Mouse (Mus musculus) bone marrow, adult 2 months (tissue): ENCODE measurements around the gene Fcmr. TPM values are rescaled to one million over a fixed set of nuclear protein-coding genes. Genes with fewer than 3 reads are reported as not detected.

ENCODE experiments used
- H3K27ac ChIP-seq: fragments of 200-500 bp; 2 replicates; pipeline ENCODE4 v1.5.1; 2012; ENCODE audit warnings: low read depth, mild to moderate bottlenecking, control low read depth, inconsistent platforms, low read length; ENCODE audit not compliant: control insufficient read depth, poor library complexity, insufficient read depth
- H3K4me1 ChIP-seq: fragments of 200-500 bp; 2 replicates; pipeline ENCODE4 v1.6.1; 2011; ENCODE audit warnings: low read length; ENCODE audit not compliant: control insufficient read depth, insufficient read depth
- H3K4me3 ChIP-seq: fragments of 200-500 bp; replicated peaks from 2 replicates; pipeline ENCODE3; 2011; ENCODE audit warnings: mild to moderate bottlenecking, low read depth, low read length, control low read depth; ENCODE audit not compliant: control insufficient read depth
- CTCF ChIP-seq: fragments of 200-500 bp; IDR thresholded peaks from 2 replicates; pipeline ENCODE4 v1.5.1; 2011; ENCODE audit warnings: low read length, control low read depth; ENCODE audit not compliant: control insufficient read depth, insufficient read depth
- POLR2A ChIP-seq: fragments of 200-500 bp; IDR thresholded peaks from 2 replicates; pipeline ENCODE4 v1.6.1; 2011; ENCODE audit warnings: low read depth, mild to moderate bottlenecking, control low read depth, low read length, borderline replicate concordance; ENCODE audit not compliant: control insufficient read depth
- WGBS: fragments of 180-500 bp; shearing (Covaris S2); methylation state at CpG from one replicate; pipeline ENCODE4 v1.1.7; 2018; 5-methylcytosine and 5-hydroxymethylcytosine counted together
- polyA plus RNA-seq: library from polyadenylated mRNA; stranded (reverse); fragments of >200 nt; gene quantifications from 2 replicates; pipeline ENCODE4 v1.2.4, GENCODE M21; 2011; ENCODE audit warnings: low replicate concordance; ENCODE audit not compliant: missing spikeins, insufficient read depth, insufficient read length

The Fcmr gene
- polyA plus RNA-seq, 1 experiment: 36.6 TPM

DNA sequence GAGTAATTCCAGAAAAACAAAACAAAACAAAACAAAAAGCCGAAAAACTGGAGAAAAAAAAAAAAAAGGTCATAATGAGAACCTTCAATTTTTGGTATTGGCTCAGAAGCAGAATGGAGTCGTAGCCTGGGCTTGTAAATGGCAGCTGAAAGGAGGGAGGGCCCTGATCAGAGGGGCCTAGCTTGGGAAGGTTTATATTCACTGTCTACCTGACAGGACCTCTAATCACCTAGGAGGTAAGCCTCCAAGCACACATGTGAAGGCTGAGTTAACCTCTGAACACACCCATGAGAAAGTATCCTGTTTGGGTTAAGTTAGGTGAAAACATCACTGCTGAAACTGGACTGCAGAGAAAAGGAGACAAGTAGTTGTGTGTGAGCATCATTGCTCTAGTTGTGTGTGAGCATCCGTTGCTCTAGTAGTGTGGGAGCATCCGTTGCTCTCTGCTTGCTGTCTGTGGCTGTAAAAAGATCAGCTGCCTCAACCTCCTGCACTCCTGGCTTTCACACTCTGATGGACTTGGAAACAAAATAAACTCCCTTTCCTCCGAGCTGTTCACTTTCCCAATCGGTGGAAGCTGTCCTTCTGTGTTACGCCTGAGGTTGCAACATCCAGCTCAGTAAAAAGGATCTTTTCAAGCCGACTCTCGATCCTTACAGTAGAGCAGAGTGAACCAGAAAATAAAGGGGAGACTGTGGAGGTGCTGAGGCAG is 28.0 kb downstream of the Fcmr start:
- no peak overlapping the region for H3K4me3 ChIP-seq
- H3K27ac ChIP-seq: no peak overlapping the region
- TF ChIP-seq POLR2A (no peak), CTCF (no peak)
- H3K4me1 ChIP-seq: no peaks in the 10 kb centered on the region
- WGBS: 63% methylated on average over 9 of the region's 9 CpGs

DNA sequence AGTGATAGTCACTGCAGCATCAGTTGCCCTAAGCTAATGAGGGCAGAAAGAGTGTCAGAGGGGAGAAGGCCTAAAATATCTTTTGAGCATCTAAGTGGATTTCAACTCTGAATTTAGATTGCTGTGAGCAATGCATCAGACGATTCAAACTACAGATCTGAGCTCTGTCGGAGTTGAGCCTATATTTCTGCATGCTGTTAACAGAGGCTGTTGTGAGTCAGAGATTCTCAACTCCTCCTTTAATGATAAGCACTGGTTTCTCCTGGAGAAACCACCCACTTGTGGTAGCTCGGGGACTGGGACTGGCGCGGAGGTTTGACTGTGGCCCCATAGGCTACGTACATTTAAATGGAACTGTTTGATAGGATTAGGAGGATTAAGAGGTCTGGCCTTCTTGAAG is 29.0 kb downstream of the Fcmr start:
- 81% methylated on average over 6 of the region's 6 CpGs for WGBS
- TF ChIP-seq POLR2A (no peak), CTCF (no peak)
- Histone ChIP-seq H3K4me3 (no peak overlapping the region), H3K27ac (no peak overlapping the region), H3K4me1 (no peaks in the 10 kb centered on the region; the same call in 1 of the 2 replicates)

GRCm38 (mm10) chr1:130902505-130902904 is 37.0 kb downstream of the Fcmr start:
- TF ChIP-seq CTCF (no peak), POLR2A (no peak)
- no peak overlapping the region for H3K27ac ChIP-seq
- WGBS: 70% methylated on average over 7 of the region's 7 CpGs
- no peak overlapping the region for H3K4me3 ChIP-seq
- no peaks in the 10 kb centered on the region; the same call in 1 of the 2 replicates for H3K4me1 ChIP-seq

GRCm38 (mm10) chr1:130911401-130912010 is 46.0 kb downstream of the Fcmr start, which contains the start of gene Il20:
Gene Il20, minus strand, starts transcription at chr1:130911451.
- Histone ChIP-seq H3K27ac (no peak within 1 kb of the TSS), H3K4me1 (no peaks in the 10 kb centered on the region), H3K4me3 (no peak within 1 kb of the TSS)
- WGBS: 88% methylated on average over 12 of the region's 12 CpGs
- no peak for TF ChIP-seq POLR2A
- TF ChIP-seq CTCF: no peak

- 9% methylated on average over 1 of the region's 1 CpGs for WGBS
- H3K4me3 ChIP-seq: no peak overlapping the region
Observed at GRCm38 (mm10) chr1:130918323-130918980, 53.0 kb downstream of the Fcmr start.

DNA sequence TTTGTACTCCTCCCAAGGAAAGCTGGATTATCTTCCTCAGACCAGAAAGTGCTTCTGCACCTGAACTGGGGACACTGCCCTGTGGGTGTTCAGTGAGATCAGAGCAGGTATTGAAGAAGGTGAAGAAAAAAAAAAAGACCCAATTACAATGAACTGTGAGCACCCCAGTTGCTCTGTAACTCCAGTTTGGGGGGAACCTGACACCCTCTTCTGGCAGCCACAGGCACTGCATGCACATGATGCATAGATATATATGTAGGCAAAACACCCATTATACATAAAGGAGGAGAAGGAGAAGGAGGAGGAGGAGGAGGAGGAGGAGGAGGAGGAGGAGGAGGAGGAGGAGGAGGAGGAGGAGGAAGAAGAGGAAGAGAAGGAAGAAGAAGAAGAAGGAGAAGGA is 61.0 kb downstream of the Fcmr start:
- peak; percentile 53; the same call in 1 of the 2 replicates for TF ChIP-seq CTCF
- TF ChIP-seq POLR2A: no peak
- Histone ChIP-seq H3K4me1 (no peaks in the 10 kb centered on the region), H3K27ac (no peak overlapping the region), H3K4me3 (no peak overlapping the region)

More at GRCm38 (mm10) chr1:130918323-130918980, 53.0 kb downstream of the Fcmr start:
- Histone ChIP-seq H3K27ac (no peak overlapping the region), H3K4me1 (no peaks in the 10 kb centered on the region)
- no peak for TF ChIP-seq POLR2A
- TF ChIP-seq CTCF: no peak

Other genes with a start within 250 kb of the Fcmr start
- gene Zp3r, start 236.0 kb upstream of the Fcmr start, polyA plus RNA-seq: 0.82 TPM in 1 of 2 replicates, not detected in the other
- gene C4bp, start 204.0 kb upstream of the Fcmr start, polyA plus RNA-seq: 1.1 TPM in 1 of 2 replicates, not detected in the other
- 0.63 TPM in 1 of 2 replicates, not detected in the other for gene Gm29427, start 149.9 kb upstream of the Fcmr start, polyA plus RNA-seq
- 11.6 and 16.1 TPM in 2 replicates for gene Yod1, start 148.3 kb upstream of the Fcmr start, polyA plus RNA-seq
- 6.9 and 14.5 TPM in 2 replicates for gene Pfkfb2, start 136.4 kb upstream of the Fcmr start, polyA plus RNA-seq
- gene AA986860, start 133.7 kb upstream of the Fcmr start, polyA plus RNA-seq: 1.9 and 2.6 TPM in 2 replicates
- not detected in 2 replicates for gene Fcamr, start 64.8 kb upstream of the Fcmr start, polyA plus RNA-seq
- gene Pigr, start 39.0 kb upstream of the Fcmr start, polyA plus RNA-seq: 1.3 and 1.7 TPM in 2 replicates
- not detected in 2 replicates for gene Il24, start 21.8 kb downstream of the Fcmr start, polyA plus RNA-seq
- not detected in 2 replicates for gene Il20, start 45.8 kb downstream of the Fcmr start, polyA plus RNA-seq
- gene Il19, start 74.4 kb downstream of the Fcmr start, polyA plus RNA-seq: not detected in 2 replicates
- gene Il10, start 154.2 kb downstream of the Fcmr start, polyA plus RNA-seq: 1.1 TPM in 1 of 2 replicates, not detected in the other
- gene Mapkapk2, start 232.2 kb downstream of the Fcmr start, polyA plus RNA-seq: 22.7 and 38.1 TPM in 2 replicates